Mouse (Mus musculus) kidney, postnatal 10 days (tissue): ENCODE results near the gene 4930539E08Rik.

Experiments used
- DNase-seq: peaks from one replicate; pipeline ENCODE4 v3.0.0; 2021; ENCODE audit warnings: mixed read lengths

4930539E08Rik gene

GRCm38 (mm10) chr17:28929369-28929768 is 14.2 kb upstream of the 4930539E08Rik start:
- no peak for DNase-seq

GRCm38 (mm10) chr17:28928004-28928403 is 12.9 kb upstream of the 4930539E08Rik start:
- no peak for DNase-seq

- DNase-seq, result peak; percentile 75
Observed at GRCm38 (mm10) chr17:28926866-28927635, 11.9 kb upstream of the 4930539E08Rik start.

- DNase-seq, result peak; percentile 91
Observed at GRCm38 (mm10) chr17:28926380-28926779, 11.3 kb upstream of the 4930539E08Rik start.

GRCm38 (mm10) chr17:28924957-28925595 is 10.0 kb upstream of the 4930539E08Rik start:
- no peak for DNase-seq

- no peak for DNase-seq
Observed at GRCm38 (mm10) chr17:28922096-28922495, 7.0 kb upstream of the 4930539E08Rik start.

GRCm38 (mm10) chr17:28921086-28921485 is 6.0 kb upstream of the 4930539E08Rik start:
- no peak for DNase-seq

- DNase-seq, result no peak
Observed at GRCm38 (mm10) chr17:28916520-28916919, 1.4 kb upstream of the 4930539E08Rik start.

- DNase-seq, result no peak
Observed at GRCm38 (mm10) chr17:28913940-28914339, 1.2 kb downstream of the 4930539E08Rik start.

- no peak for DNase-seq
Observed at GRCm38 (mm10) chr17:28913200-28913599, 1.9 kb downstream of the 4930539E08Rik start.

GRCm38 (mm10) chr17:28910139-28910538 is 5.0 kb downstream of the 4930539E08Rik start:
- peak; percentile 53 for DNase-seq

GRCm38 (mm10) chr17:28909252-28909941 is 5.7 kb downstream of the 4930539E08Rik start:
- DNase-seq, result peak; percentile 81

GRCm38 (mm10) chr17:28907959-28908358 is 7.2 kb downstream of the 4930539E08Rik start:
- DNase-seq, result no peak

- DNase-seq, result no peak
Observed at GRCm38 (mm10) chr17:28905377-28905916, 9.7 kb downstream of the 4930539E08Rik start.

- peak; percentile 77 for DNase-seq
Observed at GRCm38 (mm10) chr17:28904546-28905376, 10.4 kb downstream of the 4930539E08Rik start.

- no peak for DNase-seq
Observed at GRCm38 (mm10) chr17:28901559-28901958, 13.6 kb downstream of the 4930539E08Rik start.

- no peak for DNase-seq
Observed at GRCm38 (mm10) chr17:28899427-28899826, 15.7 kb downstream of the 4930539E08Rik start.

- no peak for DNase-seq
Observed at GRCm38 (mm10) chr17:28898249-28898648, 16.9 kb downstream of the 4930539E08Rik start.

- no peak for DNase-seq
Observed at GRCm38 (mm10) chr17:28897817-28898216, 17.3 kb downstream of the 4930539E08Rik start.

GRCm38 (mm10) chr17:28896095-28896780 is 18.9 kb downstream of the 4930539E08Rik start:
- no peak for DNase-seq

GRCm38 (mm10) chr17:28895217-28895875 is 19.8 kb downstream of the 4930539E08Rik start:
- no peak for DNase-seq
